Mouse (Mus musculus) c-Kit-positive CD71-positive TER-119-positive erythroid progenitor cells, embryonic 14.5 days (primary cell): Measurements from ENCODE around the gene Notch4.

Experiments used
- DNase-seq: peaks from one replicate; pipeline ENCODE4 v3.0.0-alpha.2; 2013; ENCODE audit warnings: low spot score

Gene Notch4

DNA sequence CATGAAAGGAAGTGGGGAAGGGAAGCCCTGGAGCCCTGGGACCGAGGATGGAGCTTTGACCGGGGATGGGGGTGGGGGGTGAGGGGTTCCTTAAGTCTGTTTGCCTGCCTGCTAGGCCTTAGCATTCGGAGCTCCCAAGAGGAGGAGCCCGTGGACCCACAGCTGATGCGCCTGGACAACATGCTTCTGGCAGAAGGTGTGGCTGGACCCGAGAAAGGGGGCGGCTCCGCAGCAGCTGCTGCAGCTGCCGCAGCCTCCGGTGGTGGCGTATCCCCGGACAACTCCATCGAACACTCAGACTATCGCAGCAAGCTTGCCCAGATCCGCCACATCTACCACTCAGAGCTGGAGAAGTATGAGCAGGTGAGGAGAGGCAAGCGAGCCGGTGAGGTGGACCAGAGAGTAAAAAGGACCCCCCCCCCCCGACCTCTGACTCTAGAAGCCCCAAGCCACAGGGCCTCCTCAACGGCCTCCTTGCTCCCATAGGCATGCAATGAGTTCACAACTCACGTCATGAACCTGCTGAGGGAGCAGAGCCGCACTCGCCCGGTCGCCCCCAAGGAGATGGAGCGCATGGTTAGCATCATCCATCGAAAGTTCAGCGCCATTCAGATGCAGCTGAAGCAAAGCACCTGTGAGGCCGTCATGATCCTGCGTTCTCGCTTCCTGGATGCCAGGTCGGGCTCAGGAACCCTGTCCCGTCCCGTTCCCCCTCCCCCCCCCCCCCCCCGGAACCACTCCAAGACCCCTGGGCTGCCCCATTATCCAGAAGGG is 29.9 kb downstream of the Notch4 start:
- DNase-seq = no peak

DNA sequence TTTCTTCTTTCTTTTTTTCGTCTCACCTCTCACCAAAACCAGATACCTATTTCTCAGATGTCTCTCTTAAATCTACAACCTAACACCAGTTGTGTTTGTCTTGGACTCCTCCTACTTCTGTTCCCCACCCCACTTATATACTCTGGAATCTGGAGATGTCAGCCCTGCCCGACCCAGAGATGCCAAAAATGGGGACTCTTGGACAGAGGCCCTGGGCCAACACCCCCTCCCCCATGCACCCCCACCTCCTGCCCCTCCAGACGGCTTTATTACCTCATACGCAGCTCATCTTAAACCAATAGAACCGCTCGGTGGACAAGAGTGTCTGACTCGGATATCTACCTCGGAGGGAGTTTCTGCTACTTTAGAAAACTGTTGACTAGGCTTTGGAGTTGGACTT is 32.0 kb downstream of the Notch4 start:
- no peak for DNase-seq

DNA sequence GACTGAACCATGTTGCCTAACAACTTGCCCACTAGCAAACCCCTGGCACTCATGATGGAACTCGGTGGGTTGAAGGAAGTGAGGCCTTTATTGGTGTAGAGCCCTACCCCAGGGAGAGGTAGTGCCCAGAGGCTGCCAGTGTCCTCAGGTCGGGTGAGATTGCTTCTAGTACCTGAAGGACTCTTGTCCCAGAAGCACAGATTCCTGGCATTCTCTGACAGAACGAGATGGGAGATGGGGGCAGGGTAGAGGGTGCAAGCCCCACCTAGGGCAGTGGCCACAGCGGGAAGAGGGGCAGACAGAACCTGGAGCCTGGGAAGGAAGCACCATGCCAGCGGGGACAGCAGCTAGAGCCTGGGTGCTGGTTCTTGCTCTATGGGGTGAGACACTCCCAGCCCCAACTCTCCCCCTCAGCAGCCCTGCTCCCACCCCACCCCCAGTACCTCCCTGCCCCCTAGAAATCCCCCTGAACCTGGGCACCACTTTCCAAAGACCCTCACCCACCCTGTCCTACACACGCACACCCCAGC is 33.6 kb downstream of the Notch4 start, which contains the start of gene Ager:
Gene Ager, plus strand, starts transcription at position 297 of the 530 bp plus-strand sequence.
- no peak for DNase-seq

DNA sequence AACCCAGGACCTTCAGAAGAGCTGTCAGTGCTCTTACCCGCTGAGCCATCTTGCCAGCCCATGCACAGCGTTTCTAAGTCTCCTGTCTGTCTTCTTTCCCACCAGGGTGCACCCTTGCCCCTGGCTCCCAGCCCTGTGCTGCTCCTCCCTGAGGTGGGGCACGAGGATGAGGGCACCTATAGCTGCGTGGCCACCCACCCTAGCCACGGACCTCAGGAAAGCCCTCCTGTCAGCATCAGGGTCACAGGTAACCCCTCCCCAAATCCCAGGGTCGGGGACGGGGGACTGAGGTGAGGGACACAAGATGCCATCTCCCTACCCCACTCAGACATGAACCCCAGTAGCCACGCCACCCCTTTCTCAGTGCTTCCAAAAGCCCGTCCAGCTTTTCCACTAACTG is 35.8 kb downstream of the Notch4 start:
- DNase-seq = no peak

DNA sequence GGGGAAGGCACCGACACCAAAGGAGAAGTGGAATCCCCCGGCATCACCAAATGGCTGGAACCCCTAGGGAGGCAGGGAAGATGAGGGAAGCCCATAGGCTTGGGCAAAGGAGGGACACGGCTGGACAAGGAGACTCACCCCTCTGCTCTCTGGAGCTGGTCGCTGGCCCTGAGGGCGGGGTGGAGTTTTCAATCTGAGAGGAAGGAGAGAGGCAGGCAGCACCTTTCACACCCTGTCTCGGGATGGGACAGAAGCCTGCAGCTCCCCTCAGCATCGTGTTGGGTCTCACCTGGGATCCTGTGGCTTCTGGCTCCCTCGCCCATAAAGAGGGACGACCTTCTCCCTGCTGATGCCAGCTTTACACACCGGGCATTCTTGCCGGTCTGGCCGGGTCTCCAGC is 37.7 kb downstream of the Notch4 start:
- DNase-seq = no peak

DNA sequence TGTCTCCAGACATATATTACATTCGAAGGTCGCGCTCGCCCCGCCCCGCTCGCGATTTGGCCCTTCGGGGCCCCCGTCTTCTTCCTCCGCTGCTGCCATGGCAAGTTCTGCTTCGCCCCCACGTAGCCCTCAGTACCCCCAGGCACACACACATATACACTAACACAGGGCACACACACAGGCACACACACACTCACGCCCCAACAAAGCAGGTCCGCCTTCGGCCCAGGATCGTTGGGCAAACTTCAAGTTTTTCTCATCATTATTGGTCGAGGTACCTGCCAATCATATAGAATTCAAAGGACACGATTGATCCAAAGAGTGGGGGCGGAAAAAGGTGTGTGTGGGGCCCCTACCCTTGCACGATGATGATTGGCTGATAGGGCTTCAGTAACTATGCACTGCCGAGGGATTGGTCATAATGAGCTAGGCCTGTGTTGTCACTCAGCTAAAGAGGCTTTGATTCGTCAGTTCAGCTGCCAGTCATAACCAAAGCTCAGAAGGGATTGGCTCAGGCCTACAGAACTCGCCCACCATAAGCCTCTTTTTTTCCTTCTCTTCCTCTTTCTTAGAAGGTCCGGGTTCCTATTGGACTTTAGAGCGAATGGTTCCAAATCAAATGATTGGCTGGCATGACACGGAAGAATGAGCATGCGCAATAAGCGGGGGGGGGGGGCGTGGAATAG is 39.5 kb downstream of the Notch4 start, which contains the start of gene Rnf5:
Gene Rnf5, minus strand, starts transcription at position 316 of the 686 bp plus-strand sequence.
- DNase-seq = peak; percentile 100

DNA sequence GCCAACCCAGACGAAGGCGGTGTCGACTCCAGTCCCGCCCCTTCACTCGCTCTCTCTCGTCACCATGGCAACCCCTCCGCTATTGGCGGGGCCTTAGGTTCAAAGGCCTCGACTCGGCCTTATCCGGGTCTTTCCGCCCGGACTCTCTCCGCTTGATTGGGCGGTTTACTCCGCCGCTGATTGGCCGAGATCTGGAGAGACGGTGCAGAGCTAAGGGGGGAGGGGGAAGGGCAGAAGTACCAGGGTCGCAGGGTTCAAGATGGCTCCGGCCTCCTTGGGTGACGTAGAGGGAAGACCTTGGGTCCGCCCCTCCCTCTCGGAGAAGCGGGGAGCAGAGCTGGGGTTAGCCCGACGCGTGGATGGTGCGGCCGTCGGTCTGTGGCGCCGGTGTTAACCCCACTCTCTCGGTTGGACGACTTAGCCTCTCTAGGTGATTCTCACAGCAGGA is 40.0 kb downstream of the Notch4 start, which contains the start of gene Agpat1:
Gene Agpat1, plus strand, starts transcription at position 202 of the 448 bp plus-strand sequence.
- peak; percentile 99 for DNase-seq

DNA sequence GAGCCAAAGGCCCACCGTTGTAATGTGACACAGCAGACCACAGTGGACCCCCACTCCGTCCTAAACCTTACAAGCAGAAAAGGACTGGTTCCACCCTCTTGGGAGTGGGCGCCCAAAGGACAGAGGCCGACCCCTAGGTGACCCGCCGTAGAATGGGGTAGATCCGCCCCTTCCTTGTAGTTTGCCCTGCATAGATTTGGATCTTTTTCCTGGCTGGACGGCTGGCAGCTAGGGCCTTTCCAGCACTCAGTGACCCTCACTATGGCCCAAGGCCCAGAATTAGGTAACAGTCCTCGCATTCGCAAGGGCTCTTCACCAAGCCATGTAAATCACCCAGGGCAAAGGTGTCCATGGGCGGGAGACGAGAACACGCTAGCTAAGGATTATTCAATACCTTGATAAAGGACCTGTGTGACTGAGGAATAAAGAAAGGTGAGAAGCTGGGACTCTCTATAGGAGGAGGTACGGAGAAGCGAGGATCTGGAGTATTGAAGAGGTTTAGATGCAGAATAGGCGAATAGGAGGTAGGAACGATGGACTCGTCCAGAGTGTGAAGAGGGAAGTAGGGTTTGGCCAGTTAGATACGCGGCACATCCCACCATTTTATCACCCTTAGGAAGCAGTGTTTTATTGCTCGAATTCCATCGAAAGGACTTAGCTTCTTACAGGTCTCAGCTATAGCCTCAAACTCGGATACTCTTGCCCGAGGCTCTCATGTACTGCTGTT is 40.6 kb downstream of the Notch4 start:
- DNase-seq = peak; percentile 45

DNA sequence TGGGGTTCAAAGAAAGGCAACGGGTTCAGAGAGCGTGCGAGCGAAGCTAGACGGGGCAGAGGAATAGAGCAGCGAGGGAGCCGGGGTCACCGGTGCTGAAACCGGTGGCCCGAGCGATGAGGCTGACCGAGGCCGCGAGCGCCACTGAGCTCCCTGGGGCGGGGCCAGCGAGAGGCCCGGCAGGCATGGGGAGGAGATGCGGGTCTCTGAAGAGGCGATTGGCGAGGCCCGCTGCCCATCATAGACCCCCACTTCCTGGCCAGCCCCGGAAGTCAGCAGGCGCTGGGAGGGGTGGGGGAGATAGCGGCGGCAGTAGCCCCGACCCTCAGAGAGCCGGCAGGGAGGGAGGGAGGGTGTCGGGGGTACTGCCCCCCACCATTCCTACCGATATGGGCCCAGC is 41.5 kb downstream of the Notch4 start:
- DNase-seq = peak; percentile 87

DNA sequence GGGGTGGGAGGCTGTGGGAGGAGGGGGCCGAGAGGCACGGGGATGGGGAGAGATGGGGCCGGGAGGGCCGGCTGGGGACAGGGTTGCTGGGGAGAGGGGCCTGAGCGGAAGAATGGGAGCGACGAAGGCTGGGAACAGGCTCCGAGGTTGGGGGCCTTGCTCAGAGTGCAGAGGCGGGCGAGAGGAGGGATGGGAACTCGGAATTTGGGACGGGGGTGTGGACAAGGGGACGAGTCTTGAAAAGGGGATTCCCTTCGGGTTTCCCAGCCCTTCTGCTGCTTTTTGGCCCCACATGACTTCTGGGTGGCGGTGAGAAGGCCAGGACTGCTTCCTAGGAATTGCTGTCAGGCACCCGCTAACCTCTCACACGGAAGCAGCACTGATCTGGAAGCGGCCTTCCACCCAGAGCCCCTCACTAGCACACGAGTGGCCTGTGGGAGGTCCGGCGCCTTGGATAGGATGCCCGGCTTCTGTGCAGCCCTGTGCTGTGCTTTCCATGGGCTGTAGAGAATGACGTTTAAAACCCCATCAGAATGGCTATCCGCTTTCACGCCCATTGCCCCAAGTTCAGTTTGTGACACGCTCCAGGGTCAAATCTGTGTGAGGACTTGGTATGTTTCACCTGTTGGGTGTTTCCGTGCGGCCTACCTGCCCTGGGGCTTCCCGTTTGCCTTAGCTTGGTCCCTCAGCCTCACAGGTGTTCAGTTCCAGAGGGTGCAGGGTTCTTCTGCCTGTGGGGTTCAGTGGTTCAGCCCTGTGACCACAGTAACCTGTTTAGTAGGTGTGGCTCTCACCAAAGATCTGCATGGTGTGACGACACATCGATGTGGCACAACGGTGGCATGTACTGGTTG is 42.3 kb downstream of the Notch4 start:
- DNase-seq = no peak

DNA sequence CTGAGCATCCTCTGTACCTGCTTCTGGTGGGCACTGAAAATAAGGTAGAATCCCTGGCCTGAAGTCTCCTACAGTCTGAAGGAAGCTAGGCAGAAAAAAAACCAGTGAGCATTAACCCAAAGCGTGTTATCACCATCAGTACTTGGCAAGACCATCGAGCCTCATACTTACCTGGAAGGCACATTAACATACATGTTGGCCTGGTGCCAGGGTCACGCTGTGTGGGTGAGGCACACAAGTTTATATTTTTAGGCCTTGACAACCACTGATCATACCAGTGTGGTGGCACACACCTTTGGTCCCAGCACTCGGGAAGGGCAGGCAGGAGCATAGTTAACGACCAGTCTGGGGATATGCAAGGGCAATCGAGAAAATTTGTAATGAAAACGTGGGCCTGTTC is 43.9 kb downstream of the Notch4 start:
- DNase-seq = no peak

DNA sequence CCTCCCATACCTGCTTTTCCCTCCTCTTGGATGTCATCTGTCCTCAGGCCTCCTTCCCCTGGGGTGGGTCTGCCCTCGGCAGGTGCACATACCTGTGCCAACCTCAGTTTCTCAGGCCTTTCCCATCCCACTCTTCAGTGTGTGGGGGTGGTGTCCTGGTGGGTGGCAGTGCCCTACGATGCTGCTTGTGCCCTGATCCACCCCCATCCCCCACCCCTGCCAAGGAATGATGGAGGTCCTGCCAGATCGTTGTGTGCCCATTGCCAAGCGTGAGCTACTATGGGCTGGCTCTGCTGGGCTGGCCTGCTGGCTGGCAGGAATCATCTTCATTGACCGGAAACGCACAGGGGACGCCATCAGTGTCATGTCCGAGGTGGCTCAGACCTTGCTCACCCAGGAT is 47.0 kb downstream of the Notch4 start:
- DNase-seq = no peak

DNA sequence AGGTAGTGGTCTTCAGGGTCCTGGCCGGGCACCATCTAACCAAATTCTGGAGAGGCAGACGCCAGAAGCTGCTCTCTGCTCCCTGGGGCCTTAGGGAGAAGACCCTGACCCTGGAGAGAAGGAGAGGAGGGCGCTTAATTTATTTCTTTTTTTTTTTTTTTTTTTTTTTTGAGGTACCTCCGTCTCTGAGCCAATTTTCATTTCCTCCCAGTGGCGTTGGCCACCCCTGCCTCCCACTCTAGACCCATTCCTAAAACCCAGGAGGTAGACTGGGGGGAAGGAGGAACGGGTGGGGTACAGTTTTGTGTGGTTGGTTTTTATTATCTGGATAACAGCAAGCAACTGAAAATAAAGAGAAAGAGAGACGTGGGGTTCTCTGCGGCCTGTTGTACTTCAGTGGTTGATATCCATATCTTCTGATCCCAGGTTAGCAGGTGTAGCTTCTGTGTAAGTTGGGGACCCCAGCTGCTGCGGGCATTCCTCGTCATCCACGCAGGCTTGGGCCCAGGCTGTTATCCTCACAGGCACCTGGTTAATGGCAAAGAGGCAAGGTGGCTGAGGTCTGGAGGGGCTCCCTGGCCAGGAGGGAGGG is 49.1 kb downstream of the Notch4 start:
- DNase-seq = no peak

DNA sequence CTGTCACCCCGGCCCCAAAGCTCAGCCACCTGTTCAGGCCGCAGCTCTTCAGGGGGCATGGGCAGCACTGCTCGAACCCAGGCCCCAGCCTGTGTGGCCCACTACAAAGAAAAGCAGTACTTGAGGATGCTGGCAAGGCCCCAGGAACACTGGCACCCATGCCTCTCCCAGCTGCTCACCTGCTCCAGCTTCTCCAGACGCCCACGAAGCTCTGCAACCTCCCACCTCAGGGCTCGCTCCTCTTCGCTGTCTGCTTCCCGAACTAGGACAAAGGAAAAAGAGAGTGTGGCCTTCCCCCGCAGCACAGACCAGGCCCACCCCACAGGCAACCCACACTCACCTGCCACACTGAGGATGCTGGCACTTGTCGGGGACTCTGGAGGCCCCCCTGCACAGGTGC is 49.8 kb downstream of the Notch4 start:
- DNase-seq = no peak

DNA sequence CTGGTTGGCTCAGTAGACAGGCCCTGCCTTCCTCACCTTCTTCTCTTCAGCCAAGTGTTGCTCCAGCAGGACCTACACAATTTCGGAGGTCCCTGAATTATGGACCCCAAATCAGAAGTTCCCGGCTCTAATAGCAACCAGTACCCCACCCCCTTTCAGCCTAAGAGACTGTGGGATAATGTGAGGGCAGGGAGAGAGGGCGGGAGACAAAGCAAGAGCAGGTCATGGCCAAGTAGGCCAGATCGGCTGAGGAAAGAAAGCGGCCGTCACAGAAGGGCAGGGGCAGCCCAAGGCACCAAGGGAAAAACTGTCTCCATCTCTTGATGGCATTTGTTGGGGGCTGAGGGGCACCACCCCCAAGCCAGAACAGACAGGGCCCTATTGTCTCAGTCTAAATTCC is 51.8 kb downstream of the Notch4 start, which contains the start of gene Egfl8:
Gene Egfl8, minus strand, starts transcription at position 101 of the 400 bp plus-strand sequence.
- DNase-seq = no peak

DNA sequence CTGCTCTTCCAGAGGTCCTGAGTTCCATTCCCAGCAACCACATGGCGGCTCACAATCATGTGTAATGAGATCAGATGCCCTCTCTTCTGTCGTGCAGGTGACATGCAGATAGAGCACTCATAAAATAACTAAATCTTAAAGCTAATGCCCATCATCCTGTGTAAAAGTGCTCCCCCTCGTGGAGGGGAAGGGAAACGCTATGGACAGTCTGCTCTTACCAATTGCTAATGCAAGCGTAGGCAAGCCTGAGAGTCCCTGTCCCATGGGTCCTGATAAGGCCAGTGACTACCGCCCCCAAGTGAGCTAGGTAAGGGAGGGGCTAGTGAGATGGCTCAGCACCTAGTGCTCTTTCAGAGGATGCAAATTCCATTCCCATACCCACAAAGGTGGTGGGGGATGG is 54.9 kb downstream of the Notch4 start:
- peak; percentile 82 for DNase-seq

DNA sequence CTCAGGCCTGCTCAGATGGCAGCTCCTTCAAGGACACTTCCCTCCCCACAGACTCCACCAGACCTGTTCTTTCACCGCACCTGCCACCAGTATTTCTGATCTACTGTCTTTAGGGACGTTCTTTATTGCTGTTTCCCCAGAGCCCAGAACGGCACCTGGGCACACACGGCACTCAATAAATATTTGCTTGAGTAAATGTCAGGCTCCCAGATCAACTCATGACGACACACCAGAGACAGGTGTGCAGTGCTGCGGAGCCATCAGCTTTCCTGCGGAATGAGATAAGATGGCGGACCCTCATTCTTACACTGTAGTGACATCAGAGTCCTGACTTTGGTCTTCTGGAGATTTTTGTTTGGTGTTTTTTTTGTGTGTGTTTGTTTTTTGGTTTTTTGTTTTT is 56.9 kb downstream of the Notch4 start:
- no peak for DNase-seq

DNA sequence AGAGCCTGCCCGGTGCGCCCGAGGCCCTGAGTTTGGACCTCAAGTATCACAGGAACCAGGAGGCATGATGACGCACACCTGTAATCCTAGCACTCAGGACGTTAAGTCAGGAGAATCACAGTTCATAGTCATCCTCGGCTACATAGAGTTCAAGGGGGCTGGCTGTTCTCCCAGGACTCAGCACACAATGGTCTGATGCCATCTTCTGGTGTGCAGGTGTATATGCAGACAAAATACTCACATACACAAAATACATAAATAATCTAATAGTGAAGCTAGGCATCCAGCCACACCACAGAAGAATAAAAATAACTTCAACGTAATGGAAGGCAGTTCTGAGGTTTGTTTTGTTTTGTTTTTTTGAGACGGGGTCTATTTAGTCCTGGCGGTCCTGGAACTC is 59.1 kb downstream of the Notch4 start:
- no peak for DNase-seq

DNA sequence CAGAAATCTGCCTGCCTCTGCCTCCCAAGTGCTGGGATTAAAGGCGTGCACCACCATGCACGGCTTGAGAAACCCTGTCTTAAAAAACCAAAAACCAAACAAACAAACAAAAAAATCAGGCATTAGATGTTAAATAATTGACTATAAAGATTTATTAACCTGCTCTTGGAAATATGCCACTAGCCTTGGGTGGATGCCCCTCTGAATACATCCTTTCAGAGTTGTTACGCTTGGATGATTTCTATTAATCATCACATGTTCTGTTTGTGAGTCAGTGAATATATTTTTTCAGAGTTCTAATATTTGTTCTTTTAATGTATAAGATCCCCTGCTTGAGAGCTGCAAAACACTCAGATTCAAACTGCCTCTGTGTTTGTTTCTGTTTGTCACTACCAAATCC is 60.9 kb downstream of the Notch4 start:
- DNase-seq = no peak

DNA sequence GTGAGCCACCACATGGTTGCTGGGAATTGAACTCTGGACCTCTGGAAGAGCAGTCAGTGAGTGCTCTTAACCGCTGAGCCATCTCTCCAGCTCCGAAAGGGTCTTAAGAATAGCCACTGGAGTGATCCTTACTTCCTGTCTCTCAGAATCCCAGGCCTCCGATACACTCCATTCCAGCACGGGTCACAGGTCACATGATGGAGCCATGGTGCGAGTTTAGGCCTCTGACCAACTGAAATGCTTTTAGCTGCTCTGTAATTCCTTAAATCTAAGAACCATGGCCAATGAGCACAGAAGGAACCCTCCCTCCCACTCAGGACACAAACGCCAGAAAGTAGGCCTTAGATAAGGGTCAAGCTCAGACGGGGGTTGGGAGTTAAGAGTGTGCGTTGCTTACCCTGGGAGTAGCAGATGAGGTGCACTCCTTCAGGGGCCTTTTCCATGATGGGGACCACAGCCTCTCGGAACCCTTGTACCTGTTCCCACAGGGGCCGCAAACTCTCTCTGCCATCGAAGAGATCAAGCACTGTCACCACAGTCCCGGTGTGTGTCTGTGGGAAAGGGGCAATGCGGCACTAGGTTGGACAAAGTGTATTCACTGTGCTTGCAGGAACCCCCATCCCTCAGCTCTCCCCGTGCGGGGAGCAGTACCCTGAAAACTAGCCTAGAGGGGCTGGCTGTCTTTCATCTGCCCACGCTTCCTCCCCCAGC is 62.1 kb downstream of the Notch4 start:
- no peak for DNase-seq
